Mouse (Mus musculus): ENCODE results near the gene Emc9.

GRCm38 (mm10) chr14:55571760-55572159 lies 13.3 kb downstream of the Emc9 start:
- TF ChIP-seq CTCF (IDR thresholded peaks at IDR 0.05; ENCODE audit: control insufficient read depth, insufficient read depth, low read length) = no peak
- TF ChIP-seq POLR2A (IDR thresholded peaks at IDR 0.05; ENCODE audit: borderline replicate concordance, control insufficient read depth, low read depth, low read length) = no peak

Data from bone marrow, adult 2 months (tissue).